Mouse (Mus musculus) brain, adult 2 months (tissue): Measurements from ENCODE around the gene Plekha4.

ENCODE experiments used
- DNase-seq: peaks from one replicate; pipeline ENCODE4 v3.0.0; 2011; ENCODE audit warnings: low read depth, low spot score

Plekha4 gene

DNA sequence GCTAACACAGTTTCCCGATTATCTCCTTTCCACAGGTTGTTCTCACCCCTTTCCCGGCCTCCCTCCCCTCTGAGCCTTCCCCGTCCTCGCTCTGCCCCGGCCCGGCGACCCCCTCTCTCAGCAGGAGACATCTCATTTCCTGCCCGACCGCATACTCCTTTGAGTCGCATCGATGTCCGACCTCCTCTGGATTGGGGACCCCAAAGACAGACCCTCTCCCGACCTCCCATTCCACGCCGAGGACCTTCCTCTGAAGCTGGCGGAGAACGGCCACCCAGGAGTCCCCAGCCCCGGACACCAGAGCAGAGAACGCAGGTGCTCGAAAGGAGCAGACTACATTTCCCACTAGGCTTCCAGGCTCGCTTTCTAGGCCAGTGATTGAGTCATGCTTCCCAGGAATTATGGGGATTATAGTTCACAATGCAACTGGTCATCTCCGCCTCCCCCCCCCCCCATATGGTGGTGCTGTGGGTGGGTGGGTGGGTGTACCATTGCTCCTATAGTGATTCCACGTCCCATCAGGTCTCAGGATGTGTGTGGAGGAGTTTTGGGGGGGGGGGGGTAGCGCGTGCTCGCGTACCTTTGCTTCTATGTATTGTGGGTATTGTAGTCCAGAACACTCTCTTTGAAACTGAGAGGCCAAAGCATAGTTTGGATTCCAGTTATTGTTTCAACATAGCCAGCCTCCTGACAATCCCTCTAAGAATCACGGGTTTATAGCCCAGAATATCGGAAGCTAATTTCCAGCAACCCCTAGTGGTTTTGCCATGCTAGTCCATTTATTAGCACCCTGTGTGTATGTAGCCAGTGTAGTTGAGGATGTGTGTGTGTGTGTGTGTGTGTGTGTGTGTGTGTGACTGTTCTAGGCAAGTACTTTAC is 12.3 kb downstream of the Plekha4 start:
- peak; percentile 92 for DNase-seq

DNA sequence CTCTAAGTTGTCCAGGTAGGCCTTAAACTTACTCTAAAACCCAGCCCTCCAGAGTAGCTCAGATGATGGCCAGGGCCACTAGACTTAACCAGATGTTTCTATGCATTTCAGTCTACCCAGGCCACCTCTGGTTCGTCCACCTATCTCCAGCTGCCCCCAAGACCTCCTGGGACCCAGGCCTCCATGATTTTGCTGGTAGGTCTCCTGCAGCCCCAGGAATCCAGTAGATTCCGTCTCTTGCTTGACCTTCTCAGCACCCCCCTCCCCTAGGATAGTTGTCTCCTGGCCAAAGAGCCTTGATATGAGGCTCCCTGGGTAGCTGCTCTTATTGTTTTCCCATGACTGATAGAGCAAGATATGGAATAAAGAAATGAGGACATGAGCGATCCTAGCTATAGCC is 13.0 kb downstream of the Plekha4 start:
- no peak for DNase-seq

DNA sequence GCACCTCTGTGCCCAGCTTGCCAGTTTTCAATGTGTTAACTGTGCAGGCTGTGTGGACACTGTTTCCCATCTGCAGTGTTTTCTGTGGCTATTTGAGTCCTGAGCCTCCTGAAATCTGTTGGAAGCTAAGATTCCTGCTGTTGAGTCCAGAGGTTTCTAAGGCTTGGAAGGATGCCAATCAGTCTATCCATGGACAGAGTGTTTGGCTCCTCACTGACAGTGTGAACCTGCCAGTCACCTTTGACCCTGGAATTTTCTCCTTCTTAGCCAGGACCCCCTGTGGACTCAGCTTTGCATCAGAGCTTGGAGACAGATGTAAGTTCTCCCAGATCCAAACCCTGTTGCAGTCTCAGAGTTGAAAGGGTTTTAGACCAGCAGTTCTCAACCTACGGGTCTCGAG is 14.1 kb downstream of the Plekha4 start:
- no peak for DNase-seq

DNA sequence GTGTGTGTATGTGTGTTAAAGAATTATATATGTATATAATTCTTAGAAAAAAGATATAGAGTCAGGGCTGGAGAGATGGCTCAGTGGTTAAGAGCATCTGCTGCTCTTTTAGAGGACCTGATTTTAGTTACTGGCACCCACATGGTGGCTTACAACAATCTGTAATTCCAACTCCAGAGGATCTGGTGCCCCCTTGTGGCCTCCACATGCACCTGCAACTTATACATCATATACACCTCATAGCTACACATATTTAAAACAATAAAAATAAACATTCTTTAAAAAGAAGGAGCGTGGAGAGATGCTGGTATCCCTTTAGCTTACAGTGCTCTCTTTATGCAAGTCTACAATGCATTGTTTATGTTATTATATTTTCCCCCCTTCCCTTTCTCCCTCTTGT is 18.4 kb downstream of the Plekha4 start:
- no peak for DNase-seq

DNA sequence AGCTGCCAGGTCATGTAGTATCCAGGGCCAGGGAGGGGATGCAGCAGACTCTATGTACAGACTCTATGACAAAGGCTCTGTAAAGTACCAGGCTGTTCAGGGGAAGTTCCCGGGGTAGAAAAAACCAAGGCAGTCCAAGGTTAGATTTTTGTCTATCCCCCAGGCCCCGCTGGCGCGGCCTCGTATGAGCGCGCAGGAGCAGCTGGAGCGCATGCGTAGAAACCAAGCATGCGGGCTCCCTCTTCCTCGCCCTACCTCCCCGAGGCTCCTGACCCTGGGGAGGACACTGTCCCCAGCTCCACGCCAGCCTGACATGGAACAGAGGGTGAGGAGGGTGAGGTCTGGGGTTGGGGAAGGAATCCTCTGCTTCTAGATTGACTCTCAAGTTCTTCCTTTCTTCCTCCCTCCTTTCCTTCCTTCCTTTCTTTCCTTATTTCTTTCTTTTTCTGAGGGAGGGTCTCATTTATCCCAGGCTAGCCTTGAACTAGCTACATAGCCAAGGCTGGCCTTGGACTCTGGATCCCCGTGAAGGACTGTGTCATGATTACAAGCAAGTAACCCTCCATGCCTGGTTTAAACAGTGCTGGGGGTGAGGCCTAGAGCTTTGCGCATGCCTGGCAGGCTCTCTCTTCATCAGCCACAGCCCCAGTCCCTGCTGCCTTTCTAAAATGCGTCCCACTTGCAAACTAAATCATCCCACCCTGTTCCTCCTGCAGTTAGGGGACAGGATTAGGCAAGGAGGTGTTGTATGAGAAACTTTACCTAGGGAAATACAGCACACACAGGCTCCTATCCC is 23.7 kb downstream of the Plekha4 start:
- no peak for DNase-seq

DNA sequence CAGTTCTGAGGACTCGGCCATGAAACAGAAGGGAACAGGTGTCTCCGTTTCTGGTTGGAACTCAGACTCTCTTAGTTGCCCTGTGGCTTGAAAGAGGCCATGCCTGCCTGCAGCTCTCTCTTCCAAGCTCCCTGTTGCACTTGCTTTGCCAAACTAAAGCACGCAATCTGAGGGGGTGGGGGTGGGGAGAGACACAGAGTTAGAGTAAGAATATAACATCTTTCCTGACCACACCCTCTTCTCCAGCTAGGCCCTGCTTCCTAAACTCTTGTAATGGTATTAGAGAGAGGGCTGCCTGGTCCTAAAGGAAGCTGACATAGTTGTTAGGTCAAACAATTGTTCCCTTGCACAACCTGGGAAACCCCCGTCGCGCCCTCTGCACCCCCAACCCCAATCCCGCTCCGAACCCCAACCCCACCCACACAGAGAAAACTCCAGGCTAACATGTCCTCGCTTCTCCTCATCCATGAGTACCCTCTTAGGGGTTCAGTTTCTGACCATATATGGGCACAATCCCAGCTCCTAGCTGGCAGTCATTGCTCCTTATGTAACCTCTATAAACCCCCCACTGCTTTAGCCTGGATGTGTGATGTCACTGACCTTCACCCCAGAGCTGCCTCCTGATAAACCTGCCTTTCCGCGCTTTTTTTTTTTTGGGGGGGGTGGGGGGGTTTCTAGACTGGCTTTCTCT is 24.8 kb downstream of the Plekha4 start:
- no peak for DNase-seq

DNA sequence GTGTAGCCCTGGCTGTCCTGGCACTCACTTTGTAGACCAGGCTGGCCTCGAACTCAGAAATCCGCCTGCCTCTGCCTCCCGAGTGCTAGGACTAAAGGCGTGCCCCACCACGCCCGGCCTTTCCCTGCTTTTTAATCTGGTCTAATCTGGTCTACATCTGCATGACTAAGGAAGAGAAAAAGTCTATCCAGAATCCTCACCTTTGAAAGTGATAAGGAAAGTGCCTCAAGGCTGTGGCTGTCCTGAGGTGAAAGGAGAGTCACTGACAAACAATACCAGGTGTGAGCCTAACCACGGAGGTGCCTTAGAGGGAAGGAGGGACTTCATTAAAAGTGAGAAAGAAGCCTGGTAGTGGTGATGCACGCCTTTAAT is 25.4 kb downstream of the Plekha4 start:
- DNase-seq = no peak

DNA sequence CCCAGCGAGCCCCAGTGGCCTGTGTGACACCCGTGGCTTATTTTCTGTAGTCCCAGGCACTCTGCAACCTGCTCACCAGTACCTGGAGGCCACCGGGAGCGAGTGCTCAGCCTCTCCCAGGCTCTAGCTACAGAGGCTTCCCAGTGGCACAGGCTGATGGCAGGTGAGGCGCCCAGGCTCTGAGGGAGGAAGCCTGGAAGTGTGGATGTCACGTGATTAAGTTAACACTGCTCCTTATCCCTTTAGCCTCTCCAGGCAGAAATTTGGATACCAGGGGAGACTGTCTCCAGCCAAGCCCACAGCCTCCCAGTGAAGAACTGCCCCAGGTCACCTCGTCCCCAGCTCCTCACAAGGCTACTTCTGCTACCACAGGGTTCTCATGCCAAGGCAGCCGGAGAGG is 27.4 kb downstream of the Plekha4 start:
- DNase-seq = no peak

DNA sequence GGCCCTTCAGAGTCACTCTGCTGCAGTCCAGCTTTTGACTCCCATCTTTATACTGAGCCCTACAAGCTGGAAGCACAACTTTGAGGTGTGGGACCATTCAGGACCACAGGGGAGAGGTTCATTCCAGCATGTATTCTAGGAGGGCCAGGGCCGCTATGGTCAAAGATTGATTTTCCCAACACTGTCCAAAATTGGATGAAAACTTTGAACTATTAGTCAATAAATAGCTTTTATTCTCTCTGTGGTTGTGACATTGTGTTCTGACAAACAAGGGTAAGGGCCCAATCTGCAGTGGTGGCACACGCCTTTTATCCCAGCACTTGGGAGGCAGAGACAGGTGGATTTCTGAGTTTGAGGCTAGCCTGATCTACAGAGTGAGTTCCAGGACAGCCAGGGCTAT is 27.9 kb downstream of the Plekha4 start:
- no peak for DNase-seq

DNA sequence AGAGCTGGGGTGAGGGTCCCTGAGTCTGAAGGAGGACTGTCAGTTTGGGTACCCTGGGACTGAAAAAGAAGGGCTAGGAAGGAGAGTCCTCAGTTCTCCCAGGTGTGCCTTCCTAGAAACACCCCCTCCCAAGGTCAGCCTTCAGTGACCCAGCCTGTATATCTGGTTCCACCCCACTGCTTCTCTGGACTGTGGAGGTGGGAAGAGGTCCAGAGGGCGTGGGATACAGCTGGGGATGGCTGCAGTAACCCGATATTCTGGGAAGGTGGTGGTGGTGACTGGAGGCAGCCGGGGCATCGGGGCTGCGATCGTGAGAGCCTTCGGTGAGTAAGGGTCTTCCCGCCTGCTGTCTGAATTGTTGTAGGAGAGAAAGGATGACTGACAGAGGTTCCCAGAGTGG is 28.6 kb downstream of the Plekha4 start, which contains the start of gene Hsd17b14:
Hsd17b14 (plus strand) TSS at position 150 of the 400 bp plus-strand sequence.
- DNase-seq = no peak

DNA sequence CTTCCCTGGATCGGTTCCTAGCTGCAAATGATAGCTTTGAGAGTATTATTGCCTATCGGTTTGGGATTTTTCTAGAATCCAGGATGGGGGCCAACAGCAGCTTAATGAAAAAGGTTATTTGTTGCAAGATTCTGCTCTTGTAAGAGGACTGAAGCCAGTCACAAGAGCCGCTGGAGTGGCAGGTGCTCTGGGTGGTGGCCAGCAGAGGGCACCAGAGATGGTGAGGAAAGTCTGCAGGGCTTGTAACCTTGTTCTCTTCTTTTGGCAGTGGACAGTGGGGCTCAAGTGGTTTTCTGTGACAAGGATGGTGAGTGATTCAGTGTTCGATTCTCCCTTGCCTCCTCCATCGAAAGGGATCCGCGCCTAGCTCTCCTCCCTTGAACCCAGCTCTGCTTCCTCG is 29.7 kb downstream of the Plekha4 start:
- peak; percentile 90 for DNase-seq

DNA sequence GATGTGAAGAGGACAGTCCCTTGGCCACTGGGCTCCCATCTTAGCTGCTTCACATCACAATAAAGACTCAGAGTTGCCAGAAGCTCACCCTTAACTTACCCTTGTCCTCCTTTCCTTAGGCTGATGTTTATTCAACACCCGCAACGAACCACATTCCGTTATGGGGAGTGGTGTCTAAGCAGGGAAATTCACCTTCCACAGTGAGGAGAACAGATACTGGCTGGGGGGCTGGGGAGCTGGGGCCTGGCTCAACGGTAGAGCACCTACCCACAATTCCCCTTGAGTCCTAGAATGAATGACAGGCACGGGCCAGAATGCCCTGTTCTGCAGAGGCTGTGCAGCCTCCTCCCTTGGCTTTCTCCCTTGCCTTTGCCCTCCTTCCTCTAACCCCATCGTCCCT is 32.8 kb downstream of the Plekha4 start:
- no peak for DNase-seq

DNA sequence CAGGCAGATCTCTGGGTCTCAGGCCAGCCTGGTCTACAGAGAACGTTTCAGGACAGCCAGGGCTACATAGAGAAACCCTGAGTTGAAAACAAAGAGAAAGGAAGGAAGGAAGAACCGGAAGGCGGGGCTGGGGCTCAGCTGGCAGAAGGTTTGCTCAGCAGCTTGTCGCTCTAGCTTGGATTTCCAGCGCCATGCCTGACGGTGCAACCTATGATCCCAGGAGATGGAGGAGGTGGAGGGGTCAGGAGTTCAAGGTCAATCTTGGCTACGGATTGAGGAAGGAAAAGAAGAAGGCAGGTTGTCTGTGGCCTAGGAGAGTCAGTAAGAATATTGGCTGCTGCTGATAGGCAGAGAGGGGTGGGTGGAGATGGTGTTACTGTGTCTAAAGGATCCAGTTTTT is 34.1 kb downstream of the Plekha4 start:
- DNase-seq = no peak

DNA sequence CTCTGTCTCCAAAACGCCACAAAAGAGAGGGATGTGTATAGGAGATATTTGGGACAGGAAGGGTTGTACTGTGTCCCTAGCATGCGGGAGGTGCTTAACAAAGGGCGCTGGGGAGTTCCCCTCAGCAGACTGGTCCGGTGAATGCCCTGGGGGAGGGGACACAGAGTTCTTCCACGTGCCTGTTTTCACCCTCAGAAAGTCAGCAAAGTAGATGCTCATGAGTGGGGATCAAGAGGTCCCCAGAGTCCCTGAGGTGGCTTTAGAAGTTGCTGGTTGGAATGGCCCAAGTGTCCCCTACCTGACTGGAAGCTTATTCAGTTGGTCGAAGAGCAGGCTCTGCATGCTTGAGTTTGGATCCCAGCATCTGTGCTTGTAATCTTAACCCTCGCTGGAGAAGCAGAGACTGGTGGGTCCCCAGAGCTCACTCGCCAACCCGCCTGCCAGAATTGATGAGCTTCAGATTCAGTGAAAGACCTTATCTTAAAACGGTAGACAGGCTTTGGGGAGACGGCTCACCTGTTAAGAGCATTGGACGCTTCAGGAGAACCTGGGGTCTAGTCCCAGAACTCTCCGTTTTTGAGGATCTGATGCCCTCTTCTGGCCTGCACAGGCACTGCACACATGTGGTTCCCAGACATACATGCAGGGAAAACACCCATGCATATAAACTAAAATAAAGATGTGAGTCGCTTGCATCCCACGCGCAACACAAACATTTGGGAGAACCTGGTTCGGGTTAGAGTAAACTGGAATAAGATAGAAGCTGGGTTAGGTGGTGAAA is 34.9 kb downstream of the Plekha4 start:
- DNase-seq = peak; percentile 86

DNA sequence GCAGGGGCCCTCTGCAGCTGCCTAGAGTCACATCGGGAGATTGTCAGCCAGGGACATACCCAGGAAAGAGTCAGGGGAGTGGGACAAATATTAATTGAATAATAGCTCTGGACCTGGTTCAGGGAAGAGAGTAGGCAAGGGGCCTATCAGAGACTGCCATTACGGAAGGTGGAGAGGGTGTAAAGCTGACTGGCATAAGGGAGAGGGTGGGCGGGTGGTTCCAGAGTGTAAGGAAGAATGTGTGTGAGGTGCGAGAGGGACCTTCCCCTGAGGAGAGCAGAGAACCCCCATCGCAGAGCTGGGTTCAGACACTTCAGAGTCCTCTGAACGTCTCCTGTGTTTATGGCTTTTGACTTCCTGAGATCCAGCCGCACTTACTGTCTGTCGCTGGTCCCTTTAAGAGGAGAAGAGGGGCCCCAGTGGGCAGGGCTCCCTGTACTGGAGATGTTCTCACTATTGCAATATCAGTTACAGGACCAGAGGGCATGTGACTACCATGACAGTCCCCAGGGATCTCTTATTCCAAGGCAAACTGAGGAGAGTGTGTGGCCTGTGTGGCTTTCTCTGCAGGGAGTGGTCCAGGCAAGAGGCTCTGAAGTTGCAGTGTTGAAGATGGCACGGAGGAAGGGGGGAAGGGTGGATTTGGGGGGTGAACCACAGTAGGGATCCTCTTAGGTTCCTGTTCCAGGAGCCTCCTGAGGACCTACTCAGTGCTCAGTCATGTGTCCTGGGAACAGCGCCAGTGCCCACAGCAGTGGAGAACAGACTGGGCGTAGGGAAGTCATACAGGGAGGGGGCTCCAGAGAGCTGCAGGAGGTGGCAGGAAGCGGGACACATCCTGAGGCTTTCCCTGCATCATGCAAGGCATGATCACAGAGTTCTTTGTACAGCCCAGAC is 35.7 kb downstream of the Plekha4 start:
- DNase-seq = no peak

DNA sequence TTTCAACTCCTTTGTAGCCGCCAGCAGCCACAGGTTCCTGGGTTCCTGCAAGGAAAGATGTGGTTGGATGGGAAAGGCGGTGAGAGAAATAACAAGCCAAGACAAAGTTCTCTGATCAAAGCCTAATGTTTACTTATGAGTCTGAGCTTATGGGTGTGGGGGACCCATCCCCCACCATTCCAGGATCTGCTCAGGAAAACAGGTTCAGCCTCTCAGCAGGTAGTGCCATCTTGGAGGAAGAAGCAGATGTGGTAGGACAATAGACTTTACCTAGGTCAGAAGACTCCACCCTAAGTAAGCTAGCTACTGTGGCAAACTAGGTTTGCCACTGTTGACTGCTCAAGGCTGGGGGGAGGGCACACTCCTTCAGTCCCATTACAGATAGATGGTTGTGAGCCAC is 38.7 kb downstream of the Plekha4 start:
- DNase-seq = no peak

DNA sequence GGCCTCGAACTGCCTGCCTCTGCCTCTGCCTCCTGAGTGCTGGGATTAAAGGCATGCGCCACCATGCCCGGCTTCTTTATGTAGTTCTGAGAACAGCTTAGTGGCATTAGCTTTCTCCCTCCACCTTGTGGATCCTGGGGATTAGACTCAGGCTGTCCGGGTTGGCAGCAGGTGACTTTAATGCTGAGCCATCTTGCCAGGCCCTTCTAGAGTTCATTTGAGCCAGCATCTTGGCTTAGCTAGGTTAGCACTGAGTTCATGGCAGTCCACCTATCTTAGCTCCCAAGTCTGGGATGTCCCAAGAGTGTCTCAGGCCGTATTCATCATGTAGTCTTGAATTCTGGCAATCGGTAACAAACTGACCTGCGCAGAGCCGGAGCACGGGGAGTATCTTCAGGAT is 39.3 kb downstream of the Plekha4 start:
- no peak for DNase-seq

DNA sequence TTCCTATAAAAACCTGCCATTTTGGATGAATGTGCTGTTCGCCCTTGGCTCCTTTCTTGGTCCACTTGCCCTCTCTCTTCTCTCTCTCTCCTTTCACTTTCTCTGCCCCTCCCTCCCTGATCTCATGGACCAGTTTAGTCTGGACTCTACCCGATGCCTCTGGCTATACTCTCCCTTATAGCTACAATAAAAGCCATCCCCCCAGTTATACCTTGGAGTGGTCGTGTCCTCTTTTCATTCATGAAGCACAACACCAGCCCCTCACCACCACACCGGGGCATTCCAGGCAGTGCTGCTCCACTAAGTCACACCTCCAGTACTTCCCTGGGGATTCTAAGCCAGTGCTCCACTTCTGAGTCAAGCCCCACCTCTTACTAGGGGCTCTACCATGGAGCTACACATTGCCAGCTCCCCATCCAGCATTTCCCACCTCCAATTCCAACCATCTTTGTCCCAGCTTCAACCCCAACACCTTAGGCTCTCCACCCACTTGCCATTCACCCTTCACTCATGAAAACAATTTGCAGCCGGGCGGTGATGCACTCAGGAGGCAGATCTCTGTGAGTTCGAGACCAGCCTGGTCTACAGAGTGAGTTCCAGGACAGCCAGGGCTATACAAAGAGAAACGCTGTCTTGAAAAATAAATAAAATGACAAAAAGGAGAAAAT is 41.1 kb downstream of the Plekha4 start:
- DNase-seq = no peak

DNA sequence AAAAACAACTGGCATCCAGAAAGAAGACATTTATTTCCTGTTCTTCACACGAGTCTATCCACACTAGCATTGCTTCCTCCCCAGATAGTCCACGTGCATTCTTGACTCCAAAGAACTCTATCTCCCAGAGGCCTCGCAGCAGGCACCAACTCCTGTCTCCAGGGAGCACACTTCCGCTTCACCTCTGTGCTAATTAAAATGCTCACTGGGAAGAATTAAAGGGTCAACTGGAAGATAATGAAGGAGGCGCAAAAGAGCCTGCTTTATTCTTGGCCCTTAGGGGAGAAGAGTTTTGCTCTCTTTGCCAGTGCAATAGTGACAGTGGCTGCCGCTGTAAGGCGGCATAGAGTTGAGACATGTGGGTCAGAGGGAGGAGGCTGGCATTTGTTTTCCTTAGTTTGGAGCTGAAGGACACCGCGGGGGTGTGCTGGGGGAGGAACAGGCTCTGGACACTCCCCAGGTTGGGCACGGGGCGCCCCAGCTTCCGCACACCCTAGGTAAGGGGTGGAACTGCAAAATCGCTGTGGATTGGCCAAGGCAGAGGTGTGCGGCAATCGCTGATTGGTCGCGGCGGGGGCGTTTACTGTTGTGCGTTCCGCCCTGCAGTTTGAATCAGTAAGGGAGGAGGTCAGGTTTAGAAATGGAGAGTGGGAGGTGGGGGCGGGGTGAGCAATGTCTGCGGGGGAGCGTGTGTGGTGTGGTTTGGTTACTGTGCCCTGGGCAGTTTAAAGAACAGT is 41.8 kb downstream of the Plekha4 start:
- peak; percentile 98 for DNase-seq
